Mouse (Mus musculus): ENCODE measurements around the gene Lum.

- TF ChIP-seq POLR2A (IDR thresholded peaks at IDR 0.05; ENCODE audit: borderline replicate concordance, extremely low read depth, low read depth, low read length) (no peak), CTCF (IDR thresholded peaks at IDR 0.05; ENCODE audit: insufficient read depth, low read length) (no peak)
These were observed 17.8 kb downstream of the Lum start for GRCm38 (mm10) chr10:97582543-97583231.

Measured in lung, adult 2 months (tissue).